Mouse (Mus musculus): ENCODE data around the gene Lix1l. TPM values are rescaled to one million over a fixed set of nuclear protein-coding genes. Genes with fewer than 3 reads are reported as not detected.

Lix1l gene
- polyA plus RNA-seq (2012; rRNA removed): 3.0 TPM in 2 replicates

GRCm38 (mm10) chr3:96600639-96601250 lies at the start of gene Lix1l:
Gene Lix1l (plus strand): TSS chr3:96601149.

GRCm38 (mm10) chr3:96557694-96558093 lies 43.3 kb upstream of the Lix1l start, which contains the start of gene Txnip:
Gene Txnip (plus strand): TSS chr3:96557957.

GRCm38 (mm10) chr3:96576690-96577541 lies 24.0 kb upstream of the Lix1l start, which contains the start of gene Gm16253:
Gene Gm16253 (plus strand): TSS chr3:96576984.

GRCm38 (mm10) chr3:96593790-96594560 lies 7.0 kb upstream of the Lix1l start, which contains the start of gene Polr3gl:
Gene Polr3gl (minus strand): TSS chr3:96594181.

GRCm38 (mm10) chr3:96596228-96596707 lies 4.7 kb upstream of the Lix1l start, which contains the start of gene Ankrd34a:
Gene Ankrd34a (plus strand): TSS chr3:96596636.

GRCm38 (mm10) chr3:96629729-96630600 lies 29.0 kb downstream of the Lix1l start, which contains the start of gene Rbm8a:
Gene Rbm8a (plus strand): TSS chr3:96629933.

GRCm38 (mm10) chr3:96634928-96635879 lies 34.3 kb downstream of the Lix1l start, which contains the start of the genes Pex11b and Gm42957:
Gene Pex11b (plus strand): TSS chr3:96635376.
Gene Gm42957 (plus strand): TSS chr3:96635474.

GRCm38 (mm10) chr3:96645018-96645649 lies 44.2 kb downstream of the Lix1l start, which contains the start of gene Itga10:
Gene Itga10 (plus strand): TSS chr3:96645584.

GRCm38 (mm10) chr3:96669727-96670468 lies 68.9 kb downstream of the Lix1l start, which contains the start of gene Ankrd35:
Gene Ankrd35 (plus strand): TSS chr3:96670131.

Other genes starting within 250 kb of the Lix1l start
- gene BC107364, start 148.8 kb upstream of the Lix1l start, polyA plus RNA-seq (2012; rRNA removed): 0.02 and 0.05 TPM in 2 replicates
- gene Hfe2, start 76.0 kb upstream of the Lix1l start, polyA plus RNA-seq (2012; rRNA removed): 3.9 and 4.2 TPM in 2 replicates
- gene Txnip, start 43.2 kb upstream of the Lix1l start, polyA plus RNA-seq (2012; rRNA removed): 33.6 and 47.5 TPM in 2 replicates
- not detected in 2 replicates for gene Gm16253, start 24.2 kb upstream of the Lix1l start, polyA plus RNA-seq (2012; rRNA removed)
- 12.0 and 14.4 TPM in 2 replicates for gene Polr3gl, start 7.0 kb upstream of the Lix1l start, polyA plus RNA-seq (2012; rRNA removed)
- gene Ankrd34a, start 4.5 kb upstream of the Lix1l start, polyA plus RNA-seq (2012; rRNA removed): 0.03 TPM in 2 replicates
- 25.0 and 29.0 TPM in 2 replicates for gene Rbm8a, start 28.8 kb downstream of the Lix1l start, polyA plus RNA-seq (2012; rRNA removed)
- gene Pex11b, start 34.2 kb downstream of the Lix1l start, polyA plus RNA-seq (2012; rRNA removed): 9.9 and 11.7 TPM in 2 replicates
- 0.03 TPM in 2 replicates for gene Gm42957, start 34.3 kb downstream of the Lix1l start, polyA plus RNA-seq (2012; rRNA removed)
- 0.43 and 0.45 TPM in 2 replicates for gene Itga10, start 44.4 kb downstream of the Lix1l start, polyA plus RNA-seq (2012; rRNA removed)
- gene Ankrd35, start 69.0 kb downstream of the Lix1l start, polyA plus RNA-seq (2012; rRNA removed): 0.32 and 0.43 TPM in 2 replicates
- gene Pias3, start 95.2 kb downstream of the Lix1l start, polyA plus RNA-seq (2012; rRNA removed): 4.6 and 5.6 TPM in 2 replicates
- 0.45 and 0.60 TPM in 2 replicates for gene Nudt17, start 107.4 kb downstream of the Lix1l start, polyA plus RNA-seq (2012; rRNA removed)
- 20.9 and 23.9 TPM in 2 replicates for gene Polr3c, start 126.5 kb downstream of the Lix1l start, polyA plus RNA-seq (2012; rRNA removed)
- 11.8 and 14.6 TPM in 2 replicates for gene Rnf115, start 126.5 kb downstream of the Lix1l start, polyA plus RNA-seq (2012; rRNA removed)
- gene Pdzk1, start 228.1 kb downstream of the Lix1l start, polyA plus RNA-seq (2012; rRNA removed): 6.7 and 6.9 TPM in 2 replicates
- gene Cd160, start 228.2 kb downstream of the Lix1l start, polyA plus RNA-seq (2012; rRNA removed): 0.05 and 0.19 TPM in 2 replicates

All from liver, embryonic 14 days (tissue).